8 mouse cellular contexts compared by ENCODE assay signal in the genomic region with DNA sequence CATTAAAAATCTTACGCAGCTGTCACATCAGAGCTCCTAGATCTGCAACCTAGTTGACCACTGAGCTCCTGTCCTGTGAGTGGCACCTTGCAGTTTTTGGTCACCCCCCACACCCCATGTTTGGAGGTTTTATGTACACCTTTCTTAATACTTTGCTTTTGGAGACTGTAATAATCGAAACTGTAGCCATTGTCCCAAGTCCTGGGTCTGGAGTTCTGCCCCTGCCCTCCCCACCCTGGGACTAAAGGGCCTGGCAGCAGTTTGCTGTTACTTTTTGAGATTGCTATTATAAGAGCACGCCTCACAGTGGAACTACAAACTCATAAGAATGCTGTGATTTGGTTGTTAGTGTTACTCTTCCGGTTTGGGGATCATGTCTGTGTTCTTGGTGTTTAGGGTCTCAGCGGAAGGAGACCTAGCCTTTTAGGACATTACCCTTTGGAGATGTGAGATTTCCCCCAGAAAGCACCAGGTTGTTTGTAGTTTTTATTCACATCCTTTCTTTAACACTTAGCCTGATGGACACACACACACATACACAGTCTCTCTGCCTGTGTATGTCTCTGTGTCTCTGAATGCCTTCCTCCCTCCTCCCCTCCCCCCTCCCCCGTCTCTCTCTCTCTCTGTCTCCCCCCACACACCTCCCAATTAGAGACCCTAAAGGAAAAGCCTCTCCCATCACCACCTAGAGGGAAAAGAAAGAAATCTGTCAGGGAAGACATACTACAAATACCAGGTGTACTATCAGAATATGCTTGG.
DNase-seq lines count a peak whose midpoint lies in the region; ATAC-seq and TF ChIP-seq lines count a peak whose summit lies in the region.

No protein-coding gene starts in this region.

- TF ChIP-seq POLR2A in cerebellum, adult 2 months (IDR thresholded peaks at IDR 0.05; ENCODE audit: borderline replicate concordance, insufficient read depth, low read length), result no peak
- TF ChIP-seq POLR2A in limb, embryonic 14.5 days (IDR thresholded peaks at IDR 0.05; ENCODE audit: borderline replicate concordance, extremely low read depth, insufficient read depth, insufficient read length), result no peak

- peaks cover 5% of the 10 kb centered on the region; the same call in 1 of the 2 replicates for H3K4me1 ChIP-seq in cerebellum, adult 2 months (ENCODE audit: control insufficient read depth, insufficient read depth, low read length)
- H3K4me1 ChIP-seq in megakaryocyte, embryonic 14.5 days, result peaks cover 22% of the 10 kb centered on the region
- peaks cover 8% of the 10 kb centered on the region for H3K4me1 ChIP-seq in limb, embryonic 14.5 days (ENCODE audit: control insufficient read depth, insufficient read depth, low read length)
- H3K4me1 ChIP-seq in stomach, embryonic 15.5 days, result peaks cover 12% of the 10 kb centered on the region; the same call in 1 of the 2 replicates

- H3K9ac ChIP-seq in limb, embryonic 14.5 days (ENCODE audit: low read depth, low read length, severe bottlenecking), result peak overlapping the region; percentile 69
- H3K9ac ChIP-seq in stomach, embryonic 15.5 days, result 0 out of 2 replicates have a peak overlapping the region, but pooled peaks have one; percentile 32

- H3K4me2 ChIP-seq in limb, embryonic 14.5 days (replicated peaks; ENCODE audit: low read depth, low read length, severe bottlenecking), result peak overlapping the region; percentile 82
- H3K4me2 ChIP-seq in stomach, embryonic 15.5 days, result peak overlapping the region; percentile 76

- no peak for ATAC-seq in megakaryocyte, adult 5-6 weeks (ENCODE audit: poor library complexity, severe bottlenecking)
- no peak for ATAC-seq in limb, embryonic 14.5 days (ENCODE audit: low FRiP score, low read depth)
- ATAC-seq in stomach, embryonic 15.5 days (ENCODE audit: insufficient read depth, low FRiP score, low read depth), result no peak

- H3K36me3 ChIP-seq in megakaryocyte, embryonic 14.5 days (replicated peaks; ENCODE audit: low read length), result peaks cover 28% of the 10 kb centered on the region
- 0 out of 2 replicates have a peak, but pooled peaks cover 4% of the 10 kb centered on the region for H3K36me3 ChIP-seq in limb, embryonic 14.5 days (ENCODE audit: control insufficient read depth, insufficient read depth, low read length)
- no peaks in the 10 kb centered on the region for H3K36me3 ChIP-seq in stomach, embryonic 15.5 days

- no peak for DNase-seq in cerebellum, adult 2 months
- no peak for DNase-seq in cerebellum, postnatal 10 days
- no peak for DNase-seq in limb, embryonic 14.5 days (ENCODE audit: low spot score)
- no peak for DNase-seq in spleen, adult 12 weeks (ENCODE audit: low spot score)
- DNase-seq in frontal cortex, adult 2 months (ENCODE audit: extremely low spot score in 1 of 2, low spot score in 1 of 2), result no peak

- H3K27me3 ChIP-seq in cerebellum, adult 2 months (ENCODE audit: control insufficient read depth, insufficient read depth, low read length), result no peaks in the 10 kb centered on the region
- H3K27me3 ChIP-seq in megakaryocyte, embryonic 14.5 days (replicated peaks), result no peaks in the 10 kb centered on the region
- no peaks in the 10 kb centered on the region for H3K27me3 ChIP-seq in limb, embryonic 14.5 days (ENCODE audit: control insufficient read depth, insufficient read depth, low read length)
- no peaks in the 10 kb centered on the region for H3K27me3 ChIP-seq in stomach, embryonic 15.5 days (replicated peaks)

- peak overlapping the region; percentile 67; the same call in 1 of the 2 replicates for H3K27ac ChIP-seq in cerebellum, adult 2 months (ENCODE audit: insufficient read depth, low read length)
- H3K27ac ChIP-seq in limb, embryonic 14.5 days (replicated peaks; ENCODE audit: low read depth, low read length), result peak overlapping the region; percentile 92
- H3K27ac ChIP-seq in stomach, embryonic 15.5 days, result peak overlapping the region; percentile 97

- no peak for TF ChIP-seq CTCF in cerebellum, adult 2 months (IDR thresholded peaks at IDR 0.05; ENCODE audit: borderline replicate concordance, insufficient read depth, low read depth, low read length)

- H3K4me3 ChIP-seq in cerebellum, adult 2 months (replicated peaks; ENCODE audit: insufficient read depth, low read depth, low read length), result peak overlapping the region; percentile 100
- H3K4me3 ChIP-seq in megakaryocyte, embryonic 14.5 days (replicated peaks), result peak overlapping the region; percentile 94
- H3K4me3 ChIP-seq in limb, embryonic 14.5 days (replicated peaks; ENCODE audit: low read length), result peak overlapping the region; percentile 47
- peak overlapping the region; percentile 56 for H3K4me3 ChIP-seq in stomach, embryonic 15.5 days (replicated peaks)

- WGBS in cerebellum, adult 2 months, result 44% methylated on average over 6 of the region's 6 CpGs
- 46% methylated on average over 6 of the region's 6 CpGs for WGBS in limb, embryonic 14.5 days
- 43% methylated on average over 6 of the region's 6 CpGs for WGBS in stomach, embryonic 15.5 days

- no peaks in the 10 kb centered on the region for H3K9me3 ChIP-seq in megakaryocyte, embryonic 14.5 days
- H3K9me3 ChIP-seq in limb, embryonic 14.5 days (ENCODE audit: control insufficient read depth, low read length), result no peaks in the 10 kb centered on the region
- no peaks in the 10 kb centered on the region for H3K9me3 ChIP-seq in stomach, embryonic 15.5 days

Comparison
In these comparisons a context has a peak if more than half of its experiments do, and no peak if none do; other contexts are left out.
1. H3K4me3 ChIP-seq: peak in every context shown above with its lines; median percentile 100 in cerebellum, adult 2 months; 94 in megakaryocyte, embryonic 14.5 days; 56 in stomach, embryonic 15.5 days; 47 in limb, embryonic 14.5 days.